Mouse (Mus musculus) megakaryocyte, embryonic 14.5 days (primary cell): ENCODE results near the gene Stat5a. TPM values are rescaled to one million over a fixed set of nuclear protein-coding genes. Genes with fewer than 3 reads are reported as not detected.

Experiments used
- H3K27me3 ChIP-seq: replicated peaks from 2 replicates; pipeline ENCODE3; 2012; ENCODE audit warnings: inconsistent platforms
- H3K36me3 ChIP-seq: replicated peaks from 2 replicates; pipeline ENCODE3; 2012; ENCODE audit warnings: low read length, inconsistent platforms, mixed read lengths
- H3K4me1 ChIP-seq: 2 replicates; pipeline ENCODE4 v1.6.1; 2012; ENCODE audit warnings: inconsistent platforms
- H3K4me3 ChIP-seq: replicated peaks from 2 replicates; pipeline ENCODE3; 2012; ENCODE audit warnings: moderate library complexity, mild to moderate bottlenecking, inconsistent platforms
- H3K9me3 ChIP-seq: 2 replicates; pipeline ENCODE4 v1.6.1; 2012; ENCODE audit warnings: inconsistent platforms
- FLI1 ChIP-seq: IDR thresholded peaks from 2 replicates; pipeline ENCODE4 v1.6.1; 2012; ENCODE audit warnings: low read length, inconsistent platforms, mixed read lengths
- GATA1 ChIP-seq: IDR thresholded peaks from 3 replicates; pipeline ENCODE4 v1.6.1; 2012; ENCODE audit warnings: mixed read lengths, low read length, inconsistent platforms, borderline replicate concordance
- polyA plus RNA-seq: library from polyadenylated mRNA; stranded (reverse); fragments of >175 nt; gene quantifications from 2 replicates; pipeline ENCODE4 v1.2.3, GENCODE M21; 2012; ENCODE audit warnings: low replicate concordance; ENCODE audit not compliant: insufficient read depth

Gene Stat5a
- polyA plus RNA-seq, 1 experiment, result 3.9 TPM

GRCm38 (mm10) chr11:100892435-100892834, 33.3 kb downstream of the Stat5a start:
- Histone ChIP-seq H3K36me3 (peaks cover 98% of the 10 kb centered on the region), H3K4me1 (peaks cover 84% of the 10 kb centered on the region), H3K4me3 (peak overlapping the region; percentile 15), H3K9me3 (no peaks in the 10 kb centered on the region), H3K27me3 (no peaks in the 10 kb centered on the region)
- no peak for TF ChIP-seq FLI1
- TF ChIP-seq GATA1, result no peak

- H3K36me3 ChIP-seq, result peaks cover 98% of the 10 kb centered on the region
- TF ChIP-seq GATA1 (no peak), FLI1 (no peak)
- no peaks in the 10 kb centered on the region for H3K9me3 ChIP-seq
- H3K27me3 ChIP-seq, result no peaks in the 10 kb centered on the region
- H3K4me3 ChIP-seq, result peak overlapping the region; percentile 73
- H3K4me1 ChIP-seq, result peaks cover 74% of the 10 kb centered on the region
These were observed 34.3 kb downstream of the Stat5a start for GRCm38 (mm10) chr11:100893482-100893881.

- no peak overlapping the region for H3K4me3 ChIP-seq
- H3K36me3 ChIP-seq, result peaks cover 98% of the 10 kb centered on the region
- no peaks in the 10 kb centered on the region for H3K27me3 ChIP-seq
- TF ChIP-seq FLI1 (no peak), GATA1 (no peak)
- peaks cover 68% of the 10 kb centered on the region for H3K4me1 ChIP-seq
- no peaks in the 10 kb centered on the region for H3K9me3 ChIP-seq
These were observed 35.2 kb downstream of the Stat5a start for GRCm38 (mm10) chr11:100894146-100894918.

- no peak for TF ChIP-seq GATA1
- Histone ChIP-seq H3K4me1 (peaks cover 53% of the 10 kb centered on the region), H3K4me3 (no peak overlapping the region), H3K27me3 (no peaks in the 10 kb centered on the region), H3K9me3 (no peaks in the 10 kb centered on the region), H3K36me3 (peaks cover 98% of the 10 kb centered on the region)
These were observed 36.9 kb downstream of the Stat5a start for GRCm38 (mm10) chr11:100896078-100896477.

- TF ChIP-seq GATA1 (no peak), FLI1 (no peak)
- Histone ChIP-seq H3K4me3 (no peak overlapping the region), H3K4me1 (peaks cover 38% of the 10 kb centered on the region), H3K36me3 (peaks cover 98% of the 10 kb centered on the region), H3K9me3 (no peaks in the 10 kb centered on the region), H3K27me3 (no peaks in the 10 kb centered on the region)
These were observed 38.4 kb downstream of the Stat5a start for GRCm38 (mm10) chr11:100897294-100898231.

- TF ChIP-seq GATA1 (no peak), FLI1 (no peak)
- Histone ChIP-seq H3K4me3 (no peak overlapping the region), H3K27me3 (no peaks in the 10 kb centered on the region), H3K4me1 (peaks cover 32% of the 10 kb centered on the region), H3K9me3 (no peaks in the 10 kb centered on the region), H3K36me3 (peaks cover 97% of the 10 kb centered on the region)
These were observed 39.5 kb downstream of the Stat5a start for GRCm38 (mm10) chr11:100898441-100899199.

GRCm38 (mm10) chr11:100904580-100905351, 45.6 kb downstream of the Stat5a start:
- Histone ChIP-seq H3K9me3 (no peaks in the 10 kb centered on the region), H3K36me3 (peaks cover 96% of the 10 kb centered on the region), H3K4me1 (peaks cover 57% of the 10 kb centered on the region), H3K4me3 (peak overlapping the region; percentile 56), H3K27me3 (no peaks in the 10 kb centered on the region)
- TF ChIP-seq FLI1 (no peak), GATA1 (no peak)

GRCm38 (mm10) chr11:100905929-100906328, 46.8 kb downstream of the Stat5a start:
- peaks cover 96% of the 10 kb centered on the region for H3K36me3 ChIP-seq
- no peaks in the 10 kb centered on the region for H3K9me3 ChIP-seq
- H3K4me1 ChIP-seq, result peaks cover 63% of the 10 kb centered on the region
- no peak overlapping the region for H3K4me3 ChIP-seq
- H3K27me3 ChIP-seq, result no peaks in the 10 kb centered on the region
- no peak for TF ChIP-seq GATA1

GRCm38 (mm10) chr11:100906885-100907284, 47.7 kb downstream of the Stat5a start:
- H3K36me3 ChIP-seq, result peaks cover 96% of the 10 kb centered on the region

More at GRCm38 (mm10) chr11:100906885-100907284, 47.7 kb downstream of the Stat5a start:
- Histone ChIP-seq H3K4me1 (peaks cover 70% of the 10 kb centered on the region), H3K4me3 (no peak overlapping the region), H3K9me3 (no peaks in the 10 kb centered on the region), H3K27me3 (no peaks in the 10 kb centered on the region)
- no peak for TF ChIP-seq GATA1
- TF ChIP-seq FLI1, result no peak
